In the genomic region with DNA sequence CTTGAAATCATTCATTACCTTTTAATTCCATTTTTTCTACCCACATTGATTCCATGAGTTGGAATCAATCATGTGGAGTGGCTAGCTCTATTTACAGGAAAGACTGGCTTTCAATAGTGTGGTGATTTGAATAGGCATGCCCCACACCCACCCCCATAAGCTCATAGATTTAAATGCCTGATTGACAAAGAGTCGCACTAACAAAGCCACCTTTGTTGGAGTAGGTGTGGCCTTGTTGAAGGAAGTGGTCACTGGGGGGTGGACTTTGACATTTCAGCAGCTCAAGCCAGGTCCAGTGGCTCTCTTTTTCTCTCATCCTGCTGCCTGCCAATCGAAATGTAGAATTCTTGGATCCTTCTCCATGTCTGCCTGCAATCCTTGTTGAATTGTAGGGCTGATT, we compare ENCODE assay signal across 29 mouse cellular contexts.
"Had no signal": no experiment of that assay in that cellular context is flagged by ENCODE, and none has a peak within 500 bp of the region (broad histone marks: within the 10 kb centered on the region; RNA-seq: fewer than 3 reads in every experiment).

No protein-coding gene starts in this region.

- H3K9me3 ChIP-seq: heart, embryonic 12.5 days; heart, embryonic 15.5 days; hindbrain, embryonic 10.5 days; hindbrain, embryonic 12.5 days; hindbrain, embryonic 15.5 days; intestine, embryonic 15.5 days; kidney, embryonic 15.5 days had no signal

- DNase-seq: heart, postnatal 10 days; heart, postnatal 14 days; heart, postnatal 36 days; heart, postnatal 4 days; kidney, adult 11 months; kidney, adult 18-20 months; kidney, adult 2 months; kidney, adult 8-10 months; kidney, adult 9 months; kidney, postnatal 10 days; kidney, postnatal 14 days; kidney, postnatal 36 days; kidney, postnatal 4 days; layer of hippocampus, adult 9-11 months; layer of hippocampus, postnatal 36 days had no signal

- H3K27me3 ChIP-seq: heart, embryonic 12.5 days; heart, embryonic 13.5 days; heart, embryonic 15.5 days; hindbrain, embryonic 12.5 days; hindbrain, embryonic 13.5 days; hindbrain, embryonic 15.5 days; intestine, embryonic 15.5 days; kidney, embryonic 15.5 days had no signal

- H3K9ac ChIP-seq: heart, embryonic 12.5 days; heart, embryonic 13.5 days; heart, embryonic 15.5 days; hindbrain, embryonic 12.5 days; hindbrain, embryonic 13.5 days; hindbrain, embryonic 14.5 days; hindbrain, embryonic 15.5 days; intestine, embryonic 15.5 days; kidney, embryonic 15.5 days had no signal

- H3K4me3 ChIP-seq: heart, embryonic 12.5 days; heart, embryonic 13.5 days; heart, embryonic 15.5 days; hindbrain, embryonic 10.5 days; hindbrain, embryonic 12.5 days; hindbrain, embryonic 13.5 days; hindbrain, embryonic 15.5 days; intestine, embryonic 15.5 days; kidney, embryonic 15.5 days; layer of hippocampus, adult 2 months; left cerebral cortex, adult 2 months had no signal

- H3K4me1 ChIP-seq: heart, embryonic 12.5 days; heart, embryonic 13.5 days; heart, embryonic 15.5 days; hindbrain, embryonic 10.5 days; hindbrain, embryonic 12.5 days; hindbrain, embryonic 13.5 days; hindbrain, embryonic 15.5 days; intestine, embryonic 15.5 days; kidney, embryonic 15.5 days had no signal

- H3K27ac ChIP-seq: heart, embryonic 13.5 days; heart, embryonic 15.5 days; hindbrain, embryonic 10.5 days; hindbrain, embryonic 12.5 days; hindbrain, embryonic 13.5 days; hindbrain, embryonic 14.5 days; hindbrain, embryonic 15.5 days; hindbrain, postnatal 0 days; intestine, embryonic 15.5 days; kidney, embryonic 15.5 days; kidney, postnatal 0 days; layer of hippocampus, adult 2 months; left cerebral cortex, adult 2 months had no signal

- H3K36me3 ChIP-seq: heart, embryonic 12.5 days; heart, embryonic 13.5 days; heart, embryonic 15.5 days; hindbrain, embryonic 10.5 days; hindbrain, embryonic 12.5 days; hindbrain, embryonic 13.5 days; hindbrain, embryonic 15.5 days; intestine, embryonic 15.5 days; kidney, embryonic 15.5 days had no signal
